Mouse (Mus musculus) forebrain, postnatal 0 days (tissue): ENCODE measurements around the gene Atxn1. TPM values are rescaled to one million over a fixed set of nuclear protein-coding genes. Genes with fewer than 3 reads are reported as not detected.

Source experiments
- ATAC-seq: fragments of 200-750 bp; cut with Nextera tagmentation; 2 replicates; pipeline ENCODE4 v1.8.0; 2017; ENCODE audit warnings: mild to moderate bottlenecking, moderate library complexity
- DNase-seq: peaks from one replicate; pipeline ENCODE4 v3.0.0-alpha.2; 2015
- H3K27ac ChIP-seq: fragments of 300-500 bp; sonication (generic); 2 replicates; pipeline ENCODE4 v1.5.1; 2014; ENCODE audit warnings: low read depth, mild to moderate bottlenecking, antibody characterized with exemption, low read length, moderate library complexity, mixed read lengths
- H3K27me3 ChIP-seq: fragments of 300-500 bp; sonication (generic); 2 replicates; pipeline ENCODE4 v1.6.1; 2014; ENCODE audit warnings: mild to moderate bottlenecking, low read length, mixed read lengths; ENCODE audit not compliant: insufficient read depth
- H3K36me3 ChIP-seq: fragments of 300-500 bp; sonication (generic); 2 replicates; pipeline ENCODE4 v1.6.1; 2014; ENCODE audit warnings: mild to moderate bottlenecking, moderate library complexity; ENCODE audit not compliant: insufficient read depth
- H3K4me1 ChIP-seq: fragments of 300-500 bp; sonication (generic); 2 replicates; pipeline ENCODE4 v1.6.1; 2014; ENCODE audit warnings: antibody characterized with exemption; ENCODE audit not compliant: insufficient read depth
- H3K4me2 ChIP-seq: fragments of 300-500 bp; sonication (generic); 2 replicates; pipeline ENCODE4 v1.6.1; 2014; ENCODE audit warnings: low read depth, mild to moderate bottlenecking, moderate library complexity
- H3K4me3 ChIP-seq: fragments of 300-500 bp; sonication (generic); 2 replicates; pipeline ENCODE4 v1.5.1; 2014; ENCODE audit warnings: low read depth, low read length, mixed read lengths
- H3K9ac ChIP-seq: fragments of 300-500 bp; sonication (generic); 2 replicates; pipeline ENCODE4 v1.6.1; 2014; ENCODE audit warnings: mild to moderate bottlenecking
- H3K9me3 ChIP-seq: fragments of 300-500 bp; sonication (generic); 2 replicates; pipeline ENCODE4 v1.6.1; 2016; ENCODE audit warnings: low read length
- CTCF ChIP-seq: sonication (generic); IDR thresholded peaks from 2 replicates; pipeline ENCODE4 v1.5.1; 2016; ENCODE audit warnings: antibody characterized with exemption, control low read depth, low read depth
- WGBS: fragments of 180-500 bp; shearing (Covaris S2); extraction: QIAGEN DNeasy Blood & Tissue Kit; methylation state at CpG from one replicate; pipeline ENCODE4 v1.1.7; 2014; 5-methylcytosine and 5-hydroxymethylcytosine counted together
- polyA plus RNA-seq: library from polyadenylated mRNA; unstranded; fragments of >200 nt; fragmentation: Nextera tagmentation; extraction: Ambion mirVana; gene quantifications from 2 replicates; pipeline ENCODE4 v1.2.1, GENCODE M21; 2015
- total RNA-seq: library from RNA; depleted of rRNA; stranded (reverse); fragments of >200 nt; gene quantifications from 2 replicates; pipeline ENCODE4 v1.2.3, GENCODE M21; 2014

The Atxn1 gene
- total and polyA plus RNA-seq, 2 experiments from 2014 or later = 13.0 to 32.3 TPM

- Histone ChIP-seq H3K4me1 (0 out of 2 replicates have a peak, but pooled peaks cover 8% of the 10 kb centered on the region), H3K4me2 (no peak overlapping the region), H3K27ac (0 out of 2 replicates have a peak overlapping the region, but pooled peaks have one; percentile 31), H3K9me3 (no peaks in the 10 kb centered on the region), H3K9ac (no peak overlapping the region), H3K27me3 (no peaks in the 10 kb centered on the region), H3K4me3 (no peak overlapping the region), H3K36me3 (no peaks in the 10 kb centered on the region)
- 18% methylated on average over 6 of the region's 6 CpGs for WGBS
- no peak for TF ChIP-seq CTCF
- ATAC-seq = peak; percentile 63; the same call in 1 of the 2 replicates
- no peak for DNase-seq
Observed at GRCm38 (mm10) chr13:45600443-45600842, 364.4 kb downstream of the Atxn1 start.

GRCm38 (mm10) chr13:45599831-45600230 is 365.0 kb downstream of the Atxn1 start:
- no peak overlapping the region for H3K4me2 ChIP-seq
- no peaks in the 10 kb centered on the region for H3K27me3 ChIP-seq
- DNase-seq = peak; percentile 30
- no peak overlapping the region for H3K27ac ChIP-seq
- H3K4me3 ChIP-seq = no peak overlapping the region
- H3K9me3 ChIP-seq = no peaks in the 10 kb centered on the region
- 22% methylated on average over 2 of the region's 2 CpGs for WGBS
- 0 out of 2 replicates have a peak, but pooled peaks cover 8% of the 10 kb centered on the region for H3K4me1 ChIP-seq
- no peaks in the 10 kb centered on the region for H3K36me3 ChIP-seq
- peak; percentile 69; the same call in 1 of the 2 replicates for ATAC-seq
- no peak overlapping the region for H3K9ac ChIP-seq
- TF ChIP-seq CTCF = 0 out of 2 replicates have a peak, but pooled peaks have one; percentile 4

GRCm38 (mm10) chr13:45595416-45595815 is 369.4 kb downstream of the Atxn1 start:
- WGBS = 58% methylated on average over 7 of the region's 7 CpGs
- Histone ChIP-seq H3K36me3 (no peaks in the 10 kb centered on the region), H3K4me1 (0 out of 2 replicates have a peak, but pooled peaks cover 1% of the 10 kb centered on the region), H3K4me2 (no peak overlapping the region), H3K9ac (no peak overlapping the region), H3K4me3 (no peak overlapping the region), H3K9me3 (no peaks in the 10 kb centered on the region), H3K27ac (no peak overlapping the region), H3K27me3 (no peaks in the 10 kb centered on the region)
- DNase-seq = no peak
- ATAC-seq = no peak
- TF ChIP-seq CTCF = no peak

GRCm38 (mm10) chr13:45593914-45594313 is 370.9 kb downstream of the Atxn1 start:
- Histone ChIP-seq H3K27me3 (no peaks in the 10 kb centered on the region), H3K9ac (no peak overlapping the region), H3K36me3 (no peaks in the 10 kb centered on the region), H3K4me1 (no peaks in the 10 kb centered on the region), H3K4me3 (no peak overlapping the region), H3K9me3 (no peaks in the 10 kb centered on the region), H3K27ac (no peak overlapping the region), H3K4me2 (no peak overlapping the region)
- 54% methylated on average over 1 of the region's 1 CpGs for WGBS
- no peak for TF ChIP-seq CTCF
- DNase-seq (no peak), ATAC-seq (no peak)

GRCm38 (mm10) chr13:45590898-45591297 is 373.9 kb downstream of the Atxn1 start:
- no peak overlapping the region for H3K4me3 ChIP-seq
- no peaks in the 10 kb centered on the region for H3K9me3 ChIP-seq
- H3K36me3 ChIP-seq = no peaks in the 10 kb centered on the region
- ATAC-seq (no peak), DNase-seq (no peak)
- H3K27me3 ChIP-seq = no peaks in the 10 kb centered on the region
- no peak overlapping the region for H3K27ac ChIP-seq
- no peak overlapping the region for H3K9ac ChIP-seq
- no peaks in the 10 kb centered on the region for H3K4me1 ChIP-seq
- no peak for TF ChIP-seq CTCF
- no peak overlapping the region for H3K4me2 ChIP-seq

GRCm38 (mm10) chr13:45583061-45583460 is 381.7 kb downstream of the Atxn1 start:
- no peaks in the 10 kb centered on the region for H3K4me1 ChIP-seq
- 0 out of 2 replicates have a peak overlapping the region, but pooled peaks have one; percentile 45 for H3K27ac ChIP-seq
- H3K9ac ChIP-seq = no peak overlapping the region
- no peak overlapping the region for H3K4me3 ChIP-seq
- no peak overlapping the region for H3K4me2 ChIP-seq
- 84% methylated on average over 5 of the region's 5 CpGs for WGBS
- H3K9me3 ChIP-seq = no peaks in the 10 kb centered on the region
- H3K27me3 ChIP-seq = no peaks in the 10 kb centered on the region
- no peaks in the 10 kb centered on the region for H3K36me3 ChIP-seq
- peak; percentile 19 for DNase-seq
- ATAC-seq = no peak
- peak; percentile 40 for TF ChIP-seq CTCF

GRCm38 (mm10) chr13:45582294-45582693 is 382.5 kb downstream of the Atxn1 start:
- 46% methylated on average over 12 of the region's 12 CpGs for WGBS
- peak overlapping the region; percentile 45; the same call in 1 of the 2 replicates for H3K27ac ChIP-seq
- no peaks in the 10 kb centered on the region for H3K4me1 ChIP-seq
- TF ChIP-seq CTCF = no peak
- H3K36me3 ChIP-seq = no peaks in the 10 kb centered on the region
- no peak overlapping the region for H3K9ac ChIP-seq
- no peaks in the 10 kb centered on the region for H3K27me3 ChIP-seq
- no peak overlapping the region for H3K4me3 ChIP-seq
- H3K9me3 ChIP-seq = no peaks in the 10 kb centered on the region
- peak; percentile 29 for ATAC-seq
- DNase-seq = peak; percentile 27
- no peak overlapping the region for H3K4me2 ChIP-seq
